Mouse (Mus musculus): ENCODE measurements around the gene Epb41l5.

Epb41l5 gene

GRCm38 (mm10) chr1:119596954-119597480 lies 51.8 kb downstream of the Epb41l5 start:
- DNase-seq (ENCODE audit: low read depth in 2 of 2, low spot score in 2 of 2), result no peak

GRCm38 (mm10) chr1:119590041-119590440 lies 58.8 kb downstream of the Epb41l5 start:
- no peak for DNase-seq (ENCODE audit: low read depth in 2 of 2, low spot score in 2 of 2)

- no peak for DNase-seq (ENCODE audit: low read depth in 2 of 2, low spot score in 2 of 2)
Measured at GRCm38 (mm10) chr1:119584974-119585373, 63.8 kb downstream of the Epb41l5 start.

GRCm38 (mm10) chr1:119570134-119570533 lies 78.7 kb downstream of the Epb41l5 start:
- DNase-seq (ENCODE audit: low read depth in 2 of 2, low spot score in 2 of 2), result no peak

- DNase-seq (ENCODE audit: low read depth in 2 of 2, low spot score in 2 of 2), result no peak
Measured at GRCm38 (mm10) chr1:119565531-119565930, 83.3 kb downstream of the Epb41l5 start.

GRCm38 (mm10) chr1:119557641-119558395 lies 91.0 kb downstream of the Epb41l5 start:
- no peak for DNase-seq (ENCODE audit: low read depth in 2 of 2, low spot score in 2 of 2)

GRCm38 (mm10) chr1:119555651-119556050 lies 93.1 kb downstream of the Epb41l5 start:
- DNase-seq (ENCODE audit: low read depth in 2 of 2, low spot score in 2 of 2), result no peak

- DNase-seq (ENCODE audit: low read depth in 2 of 2, low spot score in 2 of 2), result no peak
Measured at GRCm38 (mm10) chr1:119551651-119552050, 97.1 kb downstream of the Epb41l5 start.

- no peak for DNase-seq (ENCODE audit: low read depth in 2 of 2, low spot score in 2 of 2)
Measured at GRCm38 (mm10) chr1:119550064-119550463, 98.7 kb downstream of the Epb41l5 start.

GRCm38 (mm10) chr1:119549327-119549689 lies 99.5 kb downstream of the Epb41l5 start:
- no peak for DNase-seq (ENCODE audit: low read depth in 2 of 2, low spot score in 2 of 2)

- DNase-seq (ENCODE audit: low read depth in 2 of 2, low spot score in 2 of 2), result peak; percentile 52 to 56
Measured at GRCm38 (mm10) chr1:119548668-119549326, 100.0 kb downstream of the Epb41l5 start.

GRCm38 (mm10) chr1:119546490-119546889 lies 102.3 kb downstream of the Epb41l5 start:
- no peak for DNase-seq (ENCODE audit: low read depth in 2 of 2, low spot score in 2 of 2)

GRCm38 (mm10) chr1:119545671-119546070 lies 103.1 kb downstream of the Epb41l5 start:
- no peak for DNase-seq (ENCODE audit: low read depth in 2 of 2, low spot score in 2 of 2)

- no peak for DNase-seq (ENCODE audit: low read depth in 2 of 2, low spot score in 2 of 2)
Measured at GRCm38 (mm10) chr1:119545164-119545563, 103.6 kb downstream of the Epb41l5 start.

- DNase-seq (ENCODE audit: low read depth in 2 of 2, low spot score in 2 of 2), result no peak
Measured at GRCm38 (mm10) chr1:119544611-119545155, 104.1 kb downstream of the Epb41l5 start.

- no peak for DNase-seq (ENCODE audit: low read depth in 2 of 2, low spot score in 2 of 2)
Measured at GRCm38 (mm10) chr1:119543316-119543715, 105.5 kb downstream of the Epb41l5 start.

GRCm38 (mm10) chr1:119541570-119541969 lies 107.2 kb downstream of the Epb41l5 start:
- DNase-seq (ENCODE audit: low read depth in 2 of 2, low spot score in 2 of 2), result no peak

GRCm38 (mm10) chr1:119540836-119541557 lies 107.8 kb downstream of the Epb41l5 start:
- no peak for DNase-seq (ENCODE audit: low read depth in 2 of 2, low spot score in 2 of 2)

- DNase-seq (ENCODE audit: low read depth in 2 of 2, low spot score in 2 of 2), result no peak
Measured at GRCm38 (mm10) chr1:119539252-119539651, 109.5 kb downstream of the Epb41l5 start.

GRCm38 (mm10) chr1:119537651-119538050 lies 111.1 kb downstream of the Epb41l5 start:
- DNase-seq (ENCODE audit: low read depth in 2 of 2, low spot score in 2 of 2), result no peak

- DNase-seq (ENCODE audit: low read depth in 2 of 2, low spot score in 2 of 2), result no peak
Measured at GRCm38 (mm10) chr1:119536122-119536521, 112.7 kb downstream of the Epb41l5 start.
